Mouse (Mus musculus) myocyte (in vitro differentiated cells): ENCODE measurements at regions not wholly inside any gene's neighbourhood (a gene's known extent, or its start where the extent isn't known, plus 50 kb on each side); places are given as distances from the start of the nearest gene placed in this dataset.

Experiments used
- CEBPB ChIP-seq: IDR thresholded peaks from 2 replicates; pipeline ENCODE4 v1.6.1; 2011; ENCODE audit warnings: mild to moderate bottlenecking, moderate library complexity; ENCODE audit not compliant: poor library complexity, insufficient read depth, severe bottlenecking
- E2F4 ChIP-seq: IDR thresholded peaks from one replicate; pipeline ENCODE4 v1.6.1; 2011; ENCODE audit warnings: mild to moderate bottlenecking, control low read depth, moderate library complexity; ENCODE audit not compliant: insufficient read depth
- MAX ChIP-seq: IDR thresholded peaks from one replicate; pipeline ENCODE4 v1.6.1; 2011; ENCODE audit warnings: low read depth, mild to moderate bottlenecking, control low read depth
- MYOD1 ChIP-seq, 3 experiments: IDR thresholded peaks; one replicate each; pipeline ENCODE4 v1.6.1; 2011; ENCODE audit warnings: control low read depth in 2 of 3, low read depth in 2 of 3, mild to moderate bottlenecking in 2 of 3, moderate library complexity in 1 of 3; ENCODE audit not compliant: insufficient read length in 2 of 3, control insufficient read depth in 1 of 3
- MYOG ChIP-seq, 3 experiments: IDR thresholded peaks; one replicate each; pipeline ENCODE4 v1.6.1; 2011; ENCODE audit warnings: control low read depth in 2 of 3, low read depth in 2 of 3, mild to moderate bottlenecking in 2 of 3; ENCODE audit not compliant: insufficient read length in 2 of 3, control insufficient read depth in 1 of 3, insufficient read depth in 1 of 3
- POLR2A ChIP-seq: IDR thresholded peaks from one replicate; pipeline ENCODE4 v1.6.1; 2011; ENCODE audit warnings: low read depth, mild to moderate bottlenecking, control low read depth, moderate library complexity; ENCODE audit not compliant: insufficient read length
- POLR2AphosphoS2 ChIP-seq: IDR thresholded peaks from one replicate; pipeline ENCODE4 v1.6.1; 2011; ENCODE audit warnings: low read depth, control low read depth; ENCODE audit not compliant: insufficient read length
- REST ChIP-seq: IDR thresholded peaks from one replicate; pipeline ENCODE4 v1.6.1; 2011; ENCODE audit warnings: mild to moderate bottlenecking, control low read depth, moderate library complexity; ENCODE audit not compliant: insufficient read depth, insufficient read length
- SRF ChIP-seq: IDR thresholded peaks from one replicate; pipeline ENCODE4 v1.6.1; 2011; ENCODE audit warnings: low read depth; ENCODE audit not compliant: control insufficient read depth, insufficient read length
- TCF12 ChIP-seq: IDR thresholded peaks from one replicate; pipeline ENCODE4 v1.6.1; 2011; ENCODE audit warnings: mild to moderate bottlenecking, control low read depth; ENCODE audit not compliant: poor library complexity, insufficient read depth, severe bottlenecking
- TCF3 ChIP-seq: IDR thresholded peaks from one replicate; pipeline ENCODE4 v1.6.1; 2011; ENCODE audit warnings: low read depth, control low read depth; ENCODE audit not compliant: insufficient read length
- USF1 ChIP-seq: IDR thresholded peaks from one replicate; pipeline ENCODE4 v1.6.1; 2011; ENCODE audit warnings: low read depth, mild to moderate bottlenecking, control low read depth, moderate library complexity

GRCm38 (mm10) chr7:93511237-93511636 is 431.6 kb downstream of the Fam181b start:
- no peak for TF ChIP-seq USF1
- no peak for TF ChIP-seq POLR2AphosphoS2
- no peak for TF ChIP-seq MAX
- TF ChIP-seq POLR2A, result no peak
- no peak for TF ChIP-seq TCF12
- TF ChIP-seq TCF3, result no peak
- no peak for TF ChIP-seq E2F4
- no peak for TF ChIP-seq REST
- TF ChIP-seq CEBPB, result no peak
- TF ChIP-seq MYOG (IDR thresholded peaks at IDR 0.05; ENCODE audit: control insufficient read depth in 1 of 3, insufficient read depth in 1 of 3, insufficient read length in 2 of 3, low read depth in 2 of 3), result no peak
- no peak for TF ChIP-seq MYOD1 (IDR thresholded peaks at IDR 0.05; ENCODE audit: control insufficient read depth in 1 of 3, insufficient read length in 2 of 3, low read depth in 2 of 3)
- no peak for TF ChIP-seq SRF
